Mouse (Mus musculus) spleen, adult 18-20 months (tissue): ENCODE results near the gene Ndufa12.

Experiments used
- DNase-seq, 2 experiments: peaks; one replicate each; pipeline ENCODE4 v3.0.0; 2022; ENCODE audit warnings: mixed read lengths in 2 of 2

Gene Ndufa12

DNA sequence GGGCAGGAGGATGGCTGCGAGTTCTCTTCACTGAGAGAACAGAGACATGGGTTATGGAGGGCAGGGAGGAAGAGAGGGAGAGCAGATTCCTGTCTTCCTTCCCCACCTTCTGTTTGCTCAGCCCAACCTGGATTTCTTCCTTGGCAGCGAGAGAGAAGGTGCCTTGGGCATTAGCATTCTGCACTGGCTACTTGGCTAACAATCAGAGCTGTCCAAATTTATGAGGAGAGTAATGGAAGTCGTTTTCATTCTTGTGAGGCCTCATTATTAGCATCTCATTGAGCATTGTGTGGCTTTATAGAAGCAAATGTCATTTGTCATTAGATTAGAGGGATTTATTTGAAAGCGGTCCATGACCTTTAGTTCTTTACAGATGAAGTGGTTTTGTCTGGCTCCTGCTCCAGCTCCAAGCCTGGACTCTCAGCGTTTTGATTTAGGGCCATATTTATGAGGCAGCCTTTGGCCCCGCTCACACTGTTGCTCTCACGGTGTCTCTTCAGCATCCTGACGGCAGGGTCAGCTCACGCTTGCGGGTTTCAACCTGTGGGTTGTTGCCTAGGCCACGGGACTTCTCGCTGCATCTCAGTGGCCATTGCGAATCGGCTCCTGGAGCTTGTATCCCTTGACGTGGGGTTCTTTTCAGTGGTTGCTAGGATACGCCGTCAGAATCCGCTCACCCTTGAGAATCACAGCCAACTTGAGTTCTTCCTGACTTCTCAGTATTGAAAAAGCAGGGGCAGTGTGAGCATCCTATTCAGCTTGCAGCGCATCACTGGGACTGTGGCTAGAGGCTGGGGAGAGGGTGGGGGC, 31.9 kb downstream of the Ndufa12 start:
- DNase-seq = no peak

GRCm38 (mm10) chr10:94231025-94231424, 32.5 kb downstream of the Ndufa12 start:
- DNase-seq = no peak

DNA sequence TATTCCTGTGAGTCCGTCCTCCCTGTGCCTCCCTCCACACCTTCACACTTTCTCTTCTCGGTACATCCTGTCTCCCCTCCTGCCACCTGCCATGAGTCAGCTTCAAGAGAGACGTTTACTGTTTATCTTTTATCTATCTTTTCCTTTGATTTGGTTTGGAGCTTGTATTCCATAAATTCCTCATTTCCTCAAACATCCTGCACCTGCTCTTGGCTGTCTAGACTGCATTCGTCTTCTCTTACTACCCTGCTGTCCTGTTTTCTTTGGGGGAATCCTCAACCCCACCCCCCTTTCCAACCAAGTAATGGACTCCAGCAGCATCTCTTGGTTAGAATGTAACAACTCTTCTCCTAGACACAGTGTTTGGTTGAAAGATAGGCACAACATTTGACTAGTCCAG, 36.7 kb downstream of the Ndufa12 start:
- DNase-seq = no peak

- no peak for DNase-seq
These were observed 42.8 kb downstream of the Ndufa12 start for GRCm38 (mm10) chr10:94241346-94241745.

DNA sequence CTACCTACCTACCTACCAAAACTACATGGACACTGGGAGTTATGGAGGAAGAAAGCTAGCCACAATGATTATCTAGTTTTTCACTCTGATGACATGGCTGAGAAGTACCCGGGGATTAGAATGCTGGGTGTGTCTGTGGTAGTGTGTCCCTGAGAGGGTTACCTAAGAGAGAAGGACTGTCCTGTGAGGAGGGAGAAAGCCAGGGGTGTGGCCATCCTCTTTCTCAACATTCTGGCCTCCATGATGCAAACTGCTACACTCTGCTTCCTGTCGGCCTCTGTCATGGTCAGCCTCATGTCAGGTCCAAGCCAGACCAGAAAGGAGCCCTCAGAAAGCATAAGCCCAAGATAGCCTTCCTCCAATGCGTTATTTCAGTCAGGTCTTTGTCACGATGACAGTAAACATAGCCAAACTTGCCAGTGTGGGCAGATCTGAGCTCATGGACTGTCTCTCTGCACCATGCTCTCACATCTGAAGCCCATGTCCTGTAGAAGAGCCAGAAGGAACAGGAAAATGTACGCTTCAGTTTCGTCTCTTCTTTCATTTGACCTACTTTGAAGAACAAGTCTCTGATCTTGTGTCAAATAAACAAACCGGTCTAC, 49.3 kb downstream of the Ndufa12 start:
- DNase-seq = no peak

- DNase-seq = no peak
These were observed 51.3 kb downstream of the Ndufa12 start for GRCm38 (mm10) chr10:94249575-94250456.

DNA sequence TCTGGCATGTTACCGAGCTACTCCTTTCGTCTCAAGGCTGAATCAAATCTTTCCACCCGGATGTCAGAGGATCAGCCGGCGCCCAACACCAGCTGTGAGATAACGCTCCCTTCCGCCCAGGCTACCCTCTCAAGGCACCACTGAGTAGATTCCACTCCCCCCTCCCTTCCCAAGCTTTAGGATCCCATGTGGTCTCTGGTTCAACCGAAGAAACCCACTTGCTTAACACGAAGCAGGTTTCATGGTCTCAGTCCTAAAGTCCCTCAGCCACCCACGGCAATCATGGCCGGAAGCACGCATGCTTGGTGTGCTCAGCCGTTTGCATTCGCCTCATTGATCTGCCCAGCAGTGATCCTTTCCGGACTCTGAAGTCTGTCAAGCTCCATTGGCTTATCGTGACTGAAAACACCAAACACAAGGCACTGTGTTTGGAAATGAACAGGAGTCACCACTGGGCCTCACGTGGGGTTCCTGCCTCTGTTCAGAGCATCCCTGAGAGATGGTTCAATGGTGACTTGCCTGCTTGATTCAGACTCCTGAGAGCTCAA, 54.8 kb downstream of the Ndufa12 start:
- no peak for DNase-seq

GRCm38 (mm10) chr10:94254766-94255165, 56.2 kb downstream of the Ndufa12 start:
- no peak for DNase-seq

DNA sequence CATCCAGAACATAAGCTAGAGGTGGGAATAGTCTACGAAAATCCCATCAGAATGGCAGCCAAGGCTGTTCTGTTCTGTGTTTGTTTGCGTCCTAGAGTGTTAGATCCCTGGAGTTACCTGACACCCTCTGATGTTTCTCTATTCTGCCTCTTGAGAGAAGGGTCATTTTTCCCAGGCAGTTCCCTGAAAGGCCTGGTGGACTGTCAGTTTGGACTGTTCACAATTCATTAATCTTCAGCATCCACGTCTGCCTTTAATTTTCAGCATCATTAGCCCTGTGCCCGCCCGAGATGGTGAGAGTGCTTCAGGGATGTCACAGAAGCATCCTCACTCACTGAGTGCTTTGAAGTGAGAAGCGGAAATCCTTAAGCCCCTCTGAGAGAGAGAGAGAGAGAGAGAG, 57.2 kb downstream of the Ndufa12 start:
- no peak for DNase-seq

DNA sequence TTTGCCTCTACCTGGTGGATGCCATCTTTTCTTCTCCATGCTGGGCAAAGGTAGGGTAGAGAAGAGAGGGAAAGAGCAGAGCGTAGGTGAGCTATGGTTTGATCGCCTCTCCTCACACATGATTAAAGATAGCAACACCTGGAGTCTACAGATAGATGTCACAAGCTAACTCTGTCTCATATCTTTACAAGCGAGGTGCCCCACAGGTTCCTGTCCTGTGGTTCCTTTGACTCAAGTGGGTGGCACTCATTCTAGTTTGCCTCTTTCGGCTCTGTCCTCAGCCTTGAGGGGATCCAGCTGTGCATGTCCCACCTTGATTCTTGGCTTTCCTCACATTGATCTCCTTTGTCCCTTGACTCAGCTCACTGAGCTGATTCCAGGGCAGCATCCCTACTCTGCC, 58.0 kb downstream of the Ndufa12 start:
- no peak for DNase-seq

- no peak for DNase-seq
These were observed 62.0 kb downstream of the Ndufa12 start for GRCm38 (mm10) chr10:94260544-94260943.

DNA sequence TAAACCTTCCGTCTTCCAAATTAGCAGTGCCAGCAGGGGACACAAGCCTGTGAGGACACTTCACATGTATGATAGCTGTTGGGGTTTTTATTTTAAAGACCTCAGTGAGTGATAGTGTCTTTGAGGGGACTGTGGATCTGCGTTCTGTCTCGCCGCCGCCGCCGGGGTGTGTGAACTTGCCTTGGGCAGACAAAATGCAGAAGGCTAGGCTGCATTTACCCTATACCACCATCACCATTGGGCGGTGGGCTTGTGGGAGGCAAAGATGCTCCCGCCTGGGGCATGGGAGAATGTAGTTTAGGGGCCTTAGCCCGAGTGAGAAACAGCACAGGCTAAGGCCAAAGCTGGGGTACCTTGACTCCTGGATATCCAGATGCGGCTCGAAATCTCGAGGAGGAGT, 64.1 kb downstream of the Ndufa12 start:
- no peak for DNase-seq

DNA sequence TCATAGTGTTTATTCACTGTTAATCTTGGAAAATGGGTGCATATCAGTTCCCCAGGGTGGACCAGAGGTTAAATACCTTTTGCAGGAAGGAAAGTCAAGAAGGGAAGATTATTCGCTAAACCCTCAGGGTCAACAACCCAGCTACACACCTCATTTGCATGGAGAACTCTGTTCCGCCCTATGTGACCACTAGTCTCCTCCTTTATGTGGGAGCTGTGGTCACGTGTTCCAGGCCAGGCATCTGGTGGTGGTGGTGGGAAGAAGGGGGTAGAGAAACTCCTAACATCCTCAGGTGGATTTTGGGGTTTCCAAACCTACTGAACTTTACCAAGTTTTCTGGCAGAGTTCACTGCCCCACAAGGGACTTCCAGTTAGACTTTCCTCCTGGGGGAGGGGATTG, 64.7 kb downstream of the Ndufa12 start:
- DNase-seq = no peak

DNA sequence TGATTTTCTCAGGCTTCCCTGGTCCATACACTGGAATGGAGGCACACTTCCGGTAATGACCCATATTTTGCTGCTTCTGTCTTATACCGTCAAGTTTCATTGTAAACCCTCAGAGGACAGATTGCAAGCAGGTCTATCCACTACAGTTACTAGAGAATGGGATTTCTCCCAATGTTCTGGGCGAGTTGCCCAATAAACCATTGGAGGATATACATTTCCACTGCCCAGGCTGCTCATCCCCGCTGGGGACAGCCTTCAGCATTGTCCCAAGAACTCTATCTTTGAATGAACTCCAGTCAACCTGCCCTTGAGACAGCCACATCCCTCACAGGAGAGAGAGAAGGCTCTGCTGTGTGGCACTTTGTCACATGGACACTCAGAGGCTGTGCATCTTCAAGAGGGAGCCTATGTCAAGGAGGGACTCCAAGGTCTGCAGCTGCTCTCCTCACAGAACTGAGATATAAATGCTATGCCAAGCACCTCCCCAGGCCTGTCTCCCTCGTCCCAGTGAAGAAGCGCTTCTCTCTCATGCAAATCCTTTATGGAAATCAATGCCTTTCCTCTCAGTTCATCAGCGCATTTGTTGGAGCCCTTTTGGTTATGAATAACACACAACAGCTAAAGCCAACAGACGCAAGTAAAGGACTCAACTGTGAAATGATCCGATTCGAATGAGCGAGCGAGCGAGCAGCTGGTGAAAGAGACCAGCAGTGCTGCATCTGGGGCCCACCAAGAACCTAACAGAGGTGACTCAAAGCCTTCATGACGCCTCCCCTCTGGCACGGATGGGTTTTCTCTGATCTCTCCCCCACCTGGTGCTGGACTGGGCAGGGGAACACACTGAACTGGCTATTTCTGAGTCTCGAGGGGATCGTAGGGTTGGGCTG, 67.4 kb downstream of the Ndufa12 start:
- no peak for DNase-seq
